Mouse (Mus musculus) gastrocnemius, postnatal 14 days (tissue): ENCODE results near the gene Lin28a. TPM values are rescaled to one million over a fixed set of nuclear protein-coding genes. Genes with fewer than 3 reads are reported as not detected.
"Not testable (repeated sequence)": the region's sequence is repeated elsewhere in the genome, so short reads cannot be mapped to it uniquely, and the experiment has no call there.

Experiments
- DNase-seq: peaks from one replicate; pipeline ENCODE4 v3.0.0; 2021; ENCODE audit warnings: mixed read lengths
- intact Hi-C: fragments of 180-260 bp; cut with DNase I; formaldehyde crosslinking; loops from one replicate; pipeline ENCODE4 v1.15.1; 2025; ENCODE audit warnings: low total_unique reads
- total RNA-seq, 2 experiments: library from RNA; stranded (reverse); gene quantifications; 2 replicates each; pipeline ENCODE4 v1.2.3; 2021

Gene Lin28a
- total RNA-seq, 2 experiments from 2014 or later, result 1.9 to 3.0 TPM

DNA sequence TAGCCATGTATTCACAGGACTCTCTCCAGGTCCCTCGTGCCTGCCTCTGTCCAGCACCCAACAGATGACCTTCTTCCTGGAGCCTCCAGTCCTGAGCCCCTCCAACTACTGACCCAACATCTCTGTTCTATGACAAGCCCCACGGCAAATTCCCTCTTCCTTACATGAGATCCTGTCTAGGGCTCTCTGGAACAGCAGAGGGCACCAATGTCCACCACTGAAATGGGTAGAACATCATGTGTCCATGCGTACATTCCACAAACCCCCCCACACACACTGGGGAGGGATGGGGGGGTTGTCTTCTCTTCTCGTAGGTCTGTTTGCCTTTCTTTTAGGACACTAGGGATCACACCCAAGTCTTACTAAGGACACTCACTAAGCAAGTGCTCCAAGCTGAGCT is 28.6 kb downstream of the Lin28a start:
- intact Hi-C loops, result no loop called here
- DNase-seq, result no peak

DNA sequence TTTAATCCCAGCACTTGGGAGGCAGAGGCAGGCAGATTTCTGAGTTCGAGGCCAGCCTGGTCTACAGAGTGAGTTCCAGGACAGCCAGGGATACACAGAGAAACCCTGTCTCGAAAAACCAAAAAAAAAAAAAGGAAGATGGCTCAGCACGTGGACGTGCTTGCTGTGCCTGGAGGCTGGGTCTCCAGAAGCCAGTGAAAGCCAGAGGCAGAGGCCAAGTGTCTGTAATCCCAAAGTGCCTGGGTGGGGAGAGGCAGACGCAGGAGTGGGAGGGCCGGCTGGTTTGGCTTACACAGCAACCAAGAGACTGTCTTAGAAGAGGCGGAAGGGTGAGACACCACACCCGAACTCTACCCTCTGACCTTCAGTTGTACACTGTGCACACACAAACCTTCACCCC is 30.4 kb downstream of the Lin28a start:
- intact Hi-C loops, DNase-seq: not testable (repeated sequence)

DNA sequence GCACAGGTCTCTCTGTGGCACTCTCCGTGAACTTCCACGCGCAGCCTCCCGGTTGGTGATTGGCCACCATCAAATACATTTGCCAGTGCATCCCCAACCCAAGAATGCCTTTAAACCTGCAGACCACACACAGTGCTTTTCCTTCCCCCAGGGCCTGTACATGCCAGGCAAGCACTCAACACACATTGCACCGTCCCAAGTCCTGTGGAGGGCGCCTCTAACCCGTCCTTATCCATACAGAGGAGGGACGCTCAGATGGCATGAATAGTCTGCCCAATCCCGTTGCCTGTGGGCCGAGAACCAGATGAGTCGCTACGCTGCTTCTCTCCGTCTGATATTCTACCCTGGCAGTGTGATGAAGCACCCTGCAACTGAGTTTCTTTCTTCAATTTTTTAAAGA is 35.7 kb downstream of the Lin28a start:
- intact Hi-C loops, result no loop called here
- no peak for DNase-seq

DNA sequence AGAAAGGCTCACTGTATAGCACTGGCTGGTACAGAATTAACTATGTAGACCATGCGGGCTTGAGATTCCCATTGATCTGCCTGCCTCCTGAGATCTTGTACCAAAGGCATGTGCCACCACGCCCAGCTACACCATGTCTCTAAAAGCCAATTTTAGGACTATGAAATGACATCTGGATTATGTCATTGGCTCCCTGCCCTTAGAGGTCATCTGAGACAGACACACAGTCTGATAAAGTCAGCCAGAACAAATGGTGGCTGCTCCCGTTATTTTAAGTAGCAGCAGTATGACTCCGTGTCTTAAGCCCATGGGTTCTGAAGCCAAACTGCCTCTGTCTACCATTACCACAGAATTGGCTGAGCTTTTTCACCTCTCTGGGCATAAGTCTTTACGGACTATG is 38.1 kb downstream of the Lin28a start:
- intact Hi-C loops, result no loop called here
- peak; percentile 11 for DNase-seq

DNA sequence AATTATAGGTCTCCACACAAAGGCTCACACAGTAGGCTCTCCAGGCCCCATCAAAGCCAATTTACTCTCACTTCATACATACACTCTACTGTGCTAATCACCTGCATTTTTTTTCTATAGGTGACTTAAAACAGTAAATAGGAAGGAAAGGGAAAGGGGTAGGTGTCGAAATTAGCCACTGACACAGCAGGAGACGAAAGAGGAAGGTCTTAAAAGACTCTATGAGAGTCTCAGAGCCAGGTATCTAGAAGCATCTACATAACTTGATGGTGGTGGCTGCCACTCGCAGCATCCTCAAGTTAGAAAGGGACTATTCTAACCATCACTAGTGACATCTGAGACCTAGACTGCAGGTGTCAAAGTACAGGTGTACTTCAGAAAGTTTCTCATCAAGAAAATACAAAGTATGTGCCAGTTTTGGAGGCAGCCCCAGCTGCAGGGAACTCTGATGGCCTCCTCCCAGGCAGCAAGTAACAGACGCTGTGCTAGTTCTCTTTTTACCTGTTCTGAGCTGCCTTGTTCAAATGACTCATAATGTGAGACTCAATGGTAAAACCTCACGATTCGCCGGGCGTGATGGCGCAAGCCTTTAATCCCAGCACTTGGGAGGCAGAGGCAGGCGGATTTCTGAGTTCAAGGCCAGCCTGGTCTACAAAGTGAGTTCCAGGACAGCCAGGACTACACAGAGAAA is 40.5 kb downstream of the Lin28a start:
- intact Hi-C loops, result no loop called here
- no peak for DNase-seq

DNA sequence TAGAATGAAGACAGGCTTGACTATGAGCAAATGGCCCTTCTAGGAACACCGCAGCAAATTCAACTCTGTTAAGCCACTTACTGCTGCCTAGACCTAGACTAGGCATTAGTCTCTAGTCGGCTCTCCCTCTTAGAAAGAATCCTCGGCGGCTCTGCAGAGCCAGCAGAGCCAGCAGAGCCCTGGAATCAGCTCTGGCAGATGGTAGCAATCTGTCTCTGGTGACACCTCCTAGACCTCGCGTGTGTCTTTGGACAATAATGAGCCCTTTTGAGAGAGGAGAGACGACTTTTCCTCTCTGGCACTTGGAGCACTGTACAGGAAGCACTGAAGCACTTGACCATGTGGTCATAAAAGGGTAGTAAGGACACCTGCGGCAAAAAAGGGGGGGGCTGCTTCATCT is 46.9 kb downstream of the Lin28a start:
- DNase-seq, result no peak
- intact Hi-C loops, result no loop called here

DNA sequence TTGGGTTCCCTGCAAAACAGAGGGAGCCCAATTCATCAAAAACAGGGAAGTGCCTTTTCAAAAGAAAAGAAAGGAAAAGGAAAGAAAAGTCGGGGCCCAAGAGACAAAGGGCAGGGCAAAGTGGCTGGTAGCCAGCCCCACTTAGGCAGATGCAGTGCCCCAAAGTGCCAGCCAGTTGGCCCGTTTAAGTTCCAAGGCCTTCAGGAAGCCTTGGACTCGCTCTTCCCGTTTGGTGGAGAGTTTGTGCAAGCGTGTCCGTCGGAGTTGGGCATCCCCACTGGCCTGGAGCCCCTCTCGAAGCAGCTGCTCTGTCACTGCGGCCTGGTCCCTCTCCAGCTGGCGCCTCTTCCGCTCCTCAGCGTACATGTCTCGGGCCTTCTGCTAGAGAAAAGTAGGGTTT is 47.8 kb downstream of the Lin28a start:
- peak; percentile 48 for DNase-seq
- intact Hi-C loops, result no loop called here

DNA sequence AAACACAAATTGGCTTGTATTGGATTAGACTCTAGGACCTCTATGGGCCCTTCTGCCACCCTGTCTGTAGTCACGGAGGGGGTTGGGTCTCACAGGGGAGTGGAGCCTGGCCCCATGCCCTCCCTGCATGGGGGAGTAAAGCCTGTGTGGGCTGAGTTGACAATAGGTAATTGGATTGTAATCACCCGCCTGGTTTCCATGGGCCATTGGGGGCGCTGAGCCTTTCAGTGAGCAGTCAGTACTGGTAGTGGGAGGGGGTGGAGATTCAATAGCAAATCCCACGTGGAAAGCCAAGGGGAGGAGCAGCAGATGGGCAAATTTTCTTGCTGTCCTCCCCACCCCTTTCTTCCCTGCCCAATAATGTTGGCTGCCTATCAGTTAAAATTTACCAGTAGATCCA is 48.4 kb downstream of the Lin28a start:
- no peak for DNase-seq
- intact Hi-C loops, result no loop called here

DNA sequence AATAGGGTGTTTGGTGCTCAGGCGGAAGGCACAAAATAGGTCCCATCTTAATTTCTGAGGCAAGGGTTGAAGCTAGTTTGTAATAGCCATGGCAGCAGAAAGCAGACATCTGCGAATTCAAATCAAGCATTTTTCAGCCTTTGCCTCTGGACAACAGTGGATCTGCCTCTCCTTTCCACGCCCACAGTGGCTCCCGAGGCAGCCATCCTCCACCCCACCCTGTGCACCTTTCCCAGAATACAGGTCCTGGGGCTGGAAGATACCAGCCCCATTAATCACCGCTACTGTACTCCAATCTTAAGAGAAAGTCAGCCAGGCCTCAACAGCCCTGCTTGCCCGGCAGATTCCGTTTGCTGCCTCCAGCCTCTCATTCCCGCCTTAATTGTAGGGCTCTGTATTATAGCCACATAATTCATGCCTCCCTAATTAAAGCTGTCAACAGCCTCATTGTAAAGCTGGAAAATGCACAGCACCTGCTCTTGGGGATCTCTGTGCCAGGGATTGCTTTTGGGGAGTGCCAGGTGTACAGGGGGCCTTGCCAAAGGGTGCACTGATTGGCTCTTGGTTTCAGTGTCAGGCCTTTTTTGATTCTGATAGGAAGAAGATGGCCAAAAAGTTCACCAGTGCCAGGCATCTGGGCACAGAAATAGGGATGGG is 49.4 kb downstream of the Lin28a start:
- intact Hi-C loops, result no loop called here
- DNase-seq, result no peak

DNA sequence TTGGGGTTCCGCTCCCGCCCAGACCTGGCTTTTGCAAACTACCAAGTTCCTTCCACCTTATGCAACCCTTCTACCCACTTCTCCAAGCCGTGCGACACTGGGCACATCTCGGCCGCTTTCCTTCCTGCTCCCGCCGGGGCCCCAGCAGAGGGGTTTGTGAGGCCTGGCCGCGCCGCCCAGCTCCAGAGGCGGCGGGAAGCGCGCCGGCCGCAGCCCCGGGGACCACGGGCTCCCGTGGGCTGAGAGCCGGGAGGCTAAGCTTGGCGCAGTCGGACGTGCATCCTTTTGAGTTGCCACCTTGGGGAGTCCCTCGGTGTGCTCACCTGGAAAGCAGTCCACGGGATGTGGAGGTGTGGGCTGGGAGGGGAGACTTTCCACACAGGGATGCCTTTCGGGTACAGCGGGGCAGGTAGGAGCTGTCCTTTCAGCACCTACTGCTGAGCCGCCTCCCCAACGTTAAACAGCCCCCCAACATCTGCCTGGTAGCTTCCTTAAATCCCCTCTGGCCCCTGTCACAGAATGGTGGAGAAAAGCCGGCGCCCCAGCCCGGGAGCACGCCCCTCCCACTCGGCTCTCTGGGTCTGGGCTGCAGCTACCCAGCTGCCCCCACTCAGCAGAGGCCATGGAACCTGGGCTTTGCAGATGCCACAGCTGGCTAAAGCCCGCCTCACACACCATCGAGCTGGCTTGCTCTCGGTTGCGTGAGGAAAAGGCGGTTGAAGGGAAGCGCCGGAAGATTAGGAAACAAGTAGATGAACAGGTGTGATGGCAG is 50.3 kb downstream of the Lin28a start, which contains the start of gene Hmgn2:
Gene Hmgn2 (minus strand): TSS at position 501 of the 772 bp plus-strand sequence.
- intact Hi-C loops, result no loop called here
- peak; percentile 37 for DNase-seq

DNA sequence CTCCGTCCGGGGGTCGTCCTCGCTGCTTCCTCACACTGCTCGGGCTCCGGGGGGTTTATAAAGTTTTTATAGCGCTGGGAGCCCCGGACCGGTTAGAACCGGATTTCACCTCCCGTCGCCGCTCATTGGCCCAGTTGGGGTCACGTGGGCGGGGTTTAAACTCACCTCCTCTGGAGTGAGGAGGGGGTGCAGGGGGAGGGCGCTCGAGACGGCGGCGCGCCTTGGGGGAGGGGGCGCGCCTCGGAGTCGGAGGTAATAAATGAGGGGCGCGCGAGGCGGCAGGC is 50.8 kb downstream of the Lin28a start:
- peak; percentile 93 for DNase-seq
- intact Hi-C loops, result no loop called here

DNA sequence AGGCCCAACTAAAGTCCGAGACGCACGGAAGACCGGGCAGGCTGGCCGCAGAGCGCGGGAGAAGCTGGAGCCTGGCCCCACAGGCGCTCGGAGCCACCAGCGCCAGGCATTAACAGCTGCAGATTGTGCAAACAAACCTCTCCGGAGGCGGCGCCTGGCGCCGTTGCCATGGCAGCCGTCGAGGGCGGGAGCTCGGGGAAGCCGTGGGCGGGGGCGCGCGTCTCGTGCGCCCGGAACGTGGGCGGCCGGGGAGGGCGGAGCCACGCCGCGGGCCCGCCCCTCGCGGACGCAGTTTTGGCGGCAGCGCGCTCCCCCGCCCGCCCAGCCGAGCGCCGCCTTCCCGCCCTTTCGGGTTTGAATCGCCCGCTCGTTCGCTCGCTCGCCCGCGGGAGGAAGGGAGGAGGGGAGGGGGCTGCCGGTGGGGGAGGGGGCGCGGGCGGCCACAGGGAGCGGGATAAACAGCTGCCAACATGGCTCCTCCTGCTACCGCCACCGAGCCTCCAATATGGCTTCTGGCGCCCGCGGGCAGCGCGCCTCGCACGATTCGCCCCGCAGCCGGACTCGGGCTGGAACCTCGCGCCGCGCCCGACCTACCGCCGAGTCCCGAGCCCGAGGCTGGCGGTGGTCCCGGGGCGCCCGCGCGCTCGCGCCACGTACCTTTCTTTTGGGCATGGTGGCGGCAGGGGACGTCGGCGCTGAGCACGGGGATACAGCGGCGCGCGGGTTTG is 51.3 kb downstream of the Lin28a start:
- intact Hi-C loops, result no loop called here
- peak; percentile 99 for DNase-seq

DNA sequence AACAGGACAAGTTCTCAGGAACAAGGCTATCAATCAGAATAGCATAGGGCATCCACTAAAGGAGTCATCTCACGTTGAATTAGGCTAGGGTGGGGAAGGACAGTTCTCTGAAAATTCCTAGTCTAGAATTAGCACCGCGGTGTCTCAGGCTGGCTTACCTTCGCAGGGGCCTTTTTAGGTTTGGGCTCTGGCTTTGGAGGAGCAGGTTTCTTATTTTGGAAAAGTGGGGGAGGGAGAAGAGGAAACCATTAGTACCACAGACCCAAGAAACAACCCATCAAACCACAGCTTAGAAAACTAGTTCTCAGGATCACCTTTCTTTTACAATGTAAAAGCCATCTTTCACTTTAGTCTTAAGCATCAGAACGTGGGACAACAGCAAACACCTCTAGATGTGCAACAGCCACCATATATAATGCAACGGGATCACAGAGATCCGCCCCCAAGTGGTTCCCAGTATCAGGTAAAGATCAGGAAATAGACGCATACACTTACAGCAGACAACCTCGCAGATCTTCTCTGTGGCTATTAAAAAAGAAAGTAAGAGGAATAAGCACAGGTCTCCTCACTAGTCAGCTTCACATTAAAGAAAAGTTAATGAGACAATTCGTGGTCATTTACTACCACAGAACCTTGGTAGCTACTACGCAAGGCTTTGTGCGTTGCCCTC is 52.2 kb downstream of the Lin28a start:
- no peak for DNase-seq
- intact Hi-C loops, result no loop called here

DNA sequence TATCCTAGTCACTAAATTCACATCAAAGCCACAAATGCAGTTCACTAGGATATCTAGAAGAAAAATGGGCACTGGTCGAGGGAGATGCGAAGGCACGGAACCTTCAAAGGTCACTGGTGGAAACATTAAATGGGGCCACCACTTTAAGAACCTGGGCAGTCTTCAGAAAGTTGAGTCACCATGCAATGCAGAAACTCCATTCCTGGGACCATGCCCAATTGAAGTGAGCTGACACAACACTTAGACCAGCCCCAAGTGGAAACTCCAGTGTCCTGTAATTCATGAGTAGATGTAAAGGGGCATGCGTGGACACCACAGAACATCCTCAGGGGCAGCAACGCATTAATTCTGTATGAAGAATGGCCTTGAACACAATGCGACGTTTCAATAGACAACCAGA is 56.1 kb downstream of the Lin28a start:
- no peak for DNase-seq
- intact Hi-C loops, result no loop called here

DNA sequence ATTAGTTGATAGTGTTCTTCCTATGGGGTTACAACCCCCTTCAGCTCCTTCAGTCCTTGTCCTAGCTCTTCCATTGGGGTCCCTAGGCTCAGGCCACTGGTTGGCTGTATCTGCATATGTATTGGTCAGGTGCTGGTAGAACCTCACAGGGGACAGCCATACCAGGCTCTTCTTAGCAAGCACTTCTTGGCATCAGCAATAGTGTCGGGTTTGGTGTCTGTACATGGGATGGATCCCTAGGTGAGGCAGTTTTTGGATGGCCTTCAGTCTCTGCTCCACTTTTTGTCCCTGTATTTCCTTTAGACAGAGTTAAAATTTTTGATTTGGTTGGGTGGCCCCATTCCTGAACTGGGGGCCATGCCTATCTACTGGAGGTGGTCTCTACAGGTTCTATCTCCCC is 59.8 kb downstream of the Lin28a start:
- intact Hi-C loops, result no loop called here
- no peak for DNase-seq

DNA sequence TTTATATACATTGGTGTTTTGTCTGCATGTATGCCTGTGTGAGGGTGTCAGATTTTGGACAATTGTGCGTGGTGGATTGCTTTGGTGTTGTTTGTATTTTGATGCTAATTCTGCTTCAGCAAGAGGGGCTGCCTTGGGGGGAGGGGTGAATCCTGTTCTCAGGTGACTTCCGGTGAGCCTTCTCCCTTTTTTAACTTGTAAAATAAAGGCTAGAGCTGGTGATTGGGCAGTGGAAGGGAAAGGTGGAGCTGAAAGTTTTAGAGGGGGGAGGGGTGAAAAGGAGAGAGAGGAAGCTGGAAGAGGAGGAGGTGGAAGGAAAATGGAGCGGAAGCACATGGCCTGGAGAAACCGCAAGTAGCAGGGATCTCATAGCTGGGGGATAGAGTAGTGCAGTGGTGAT is 62.3 kb downstream of the Lin28a start:
- no peak for DNase-seq
- intact Hi-C loops, result no loop called here
